Mouse (Mus musculus) liver, embryonic 11.5 days (tissue): ENCODE data around the gene Mgst3. TPM values are rescaled to one million over a fixed set of nuclear protein-coding genes. Genes with fewer than 3 reads are reported as not detected.

ENCODE experiments used
- ATAC-seq: fragments of 200-750 bp; cut with Nextera tagmentation; replicated peaks from 2 replicates; pipeline ENCODE4 v1.8.0; 2017; ENCODE audit warnings: moderate number of reproducible peaks, mild to moderate bottlenecking, moderate TSS enrichment, moderate library complexity; ENCODE audit not compliant: low FRiP score
- DNase-seq: peaks from one replicate; pipeline ENCODE4 v3.0.0-alpha.2; 2017; ENCODE audit warnings: low spot score
- H3K27ac ChIP-seq: fragments of 300-500 bp; sonication (generic); 2 replicates; pipeline ENCODE4 v1.5.1; 2014; ENCODE audit warnings: mild to moderate bottlenecking, low read depth, low read length, control low read depth
- H3K27me3 ChIP-seq: fragments of 300-500 bp; sonication (generic); replicated peaks from 2 replicates; pipeline ENCODE4 v1.6.1; 2014; ENCODE audit warnings: low read length, mixed read lengths; ENCODE audit not compliant: control insufficient read depth, insufficient read depth
- H3K36me3 ChIP-seq: fragments of 300-500 bp; sonication (generic); 2 replicates; pipeline ENCODE4 v1.6.1; 2014; ENCODE audit warnings: mild to moderate bottlenecking, low read length, moderate library complexity, mixed read lengths; ENCODE audit not compliant: control insufficient read depth, insufficient read depth
- H3K4me1 ChIP-seq: fragments of 300-500 bp; sonication (generic); replicated peaks from 2 replicates; pipeline ENCODE4 v1.6.1; 2014; ENCODE audit warnings: low read length, mixed read lengths; ENCODE audit not compliant: control insufficient read depth, insufficient read depth
- H3K4me2 ChIP-seq: fragments of 300-500 bp; sonication (generic); 2 replicates; pipeline ENCODE4 v1.6.1; 2014; ENCODE audit warnings: mild to moderate bottlenecking, control low read depth, moderate library complexity
- H3K4me3 ChIP-seq: fragments of 300-500 bp; sonication (generic); 2 replicates; pipeline ENCODE4 v1.5.1; 2014; ENCODE audit warnings: low read depth, low read length, control low read depth
- H3K9ac ChIP-seq: fragments of 300-500 bp; sonication (generic); 2 replicates; pipeline ENCODE4 v1.6.1; 2014; ENCODE audit warnings: low read depth, low read length, control low read depth
- H3K9me3 ChIP-seq: fragments of 300-500 bp; sonication (generic); 2 replicates; pipeline ENCODE4 v1.6.1; 2016; ENCODE audit warnings: low read length, inconsistent platforms, mixed read lengths; ENCODE audit not compliant: control insufficient read depth
- WGBS: fragments of 180-500 bp; shearing (Covaris S2); extraction: QIAGEN DNeasy Blood & Tissue Kit; methylation state at CpG from one replicate; pipeline ENCODE4 v1.1.7; 2014; 5-methylcytosine and 5-hydroxymethylcytosine counted together
- polyA plus RNA-seq: library from polyadenylated mRNA; unstranded; fragments of >200 nt; fragmentation: Nextera tagmentation; extraction: Ambion mirVana; gene quantifications from 2 replicates; pipeline ENCODE4 v1.2.1, GENCODE M21; 2014

Mgst3 gene
- polyA plus RNA-seq, 1 experiment from 2014 or later = 242 TPM

DNA sequence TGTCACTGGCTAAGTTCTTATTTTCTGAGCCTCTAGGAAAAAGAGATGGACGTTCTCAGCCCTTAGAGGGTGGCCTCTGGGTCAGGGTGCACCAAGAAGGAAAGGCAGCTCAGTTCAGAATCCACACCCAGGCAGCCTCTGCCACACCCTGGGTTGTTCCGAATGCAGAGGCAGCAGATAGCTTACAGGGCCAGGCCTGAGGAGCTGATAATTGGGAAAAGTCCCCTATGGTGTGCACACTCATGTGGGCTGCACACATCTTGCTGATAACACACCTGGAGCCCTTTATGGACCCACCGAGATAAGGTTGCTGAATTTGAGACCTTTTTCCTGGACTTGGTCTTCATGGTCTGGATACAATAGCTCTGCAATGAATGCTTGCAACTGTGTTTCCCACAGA, 9.5 kb downstream of the Mgst3 start:
- Histone ChIP-seq H3K4me1 (peaks cover 50% of the 10 kb centered on the region), H3K36me3 (no peaks in the 10 kb centered on the region), H3K9me3 (no peaks in the 10 kb centered on the region), H3K9ac (peak overlapping the region; percentile 55), H3K27me3 (no peaks in the 10 kb centered on the region), H3K4me3 (peak overlapping the region; percentile 6; the same call in 1 of the 2 replicates), H3K27ac (peak overlapping the region; percentile 94), H3K4me2 (peak overlapping the region; percentile 59)
- peak; percentile 54 for DNase-seq
- ATAC-seq = peak; percentile 99
- 44% methylated on average over 3 of the region's 3 CpGs for WGBS

DNA sequence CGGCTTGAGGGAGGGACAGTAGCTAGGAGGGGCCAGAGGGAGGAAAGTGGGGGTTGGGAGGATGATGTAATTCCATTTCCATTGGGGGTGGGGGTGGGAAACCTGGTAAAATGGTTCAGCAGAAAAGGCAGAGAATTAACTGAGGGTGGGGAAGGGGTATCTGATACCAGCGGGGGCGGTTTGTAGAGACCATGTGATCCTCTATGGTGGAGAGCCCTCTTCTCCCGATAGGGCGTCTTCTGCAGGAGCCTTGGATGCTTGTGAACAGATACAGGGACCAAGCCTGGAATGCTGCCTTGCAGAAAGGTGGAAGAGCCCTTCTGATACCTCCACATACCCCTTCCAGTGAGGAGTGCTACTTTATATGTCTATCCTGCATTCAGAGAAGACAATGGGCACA, 10.5 kb downstream of the Mgst3 start:
- ATAC-seq = no peak
- peak overlapping the region; percentile 49 for H3K9ac ChIP-seq
- H3K27me3 ChIP-seq = no peaks in the 10 kb centered on the region
- H3K4me2 ChIP-seq = peak overlapping the region; percentile 59
- H3K4me1 ChIP-seq = peaks cover 46% of the 10 kb centered on the region
- H3K36me3 ChIP-seq = no peaks in the 10 kb centered on the region; the same call in 1 of the 2 replicates
- no peaks in the 10 kb centered on the region for H3K9me3 ChIP-seq
- 76% methylated on average over 5 of the region's 5 CpGs for WGBS
- H3K4me3 ChIP-seq = peak overlapping the region; percentile 6; the same call in 1 of the 2 replicates
- H3K27ac ChIP-seq = peak overlapping the region; percentile 83
- no peak for DNase-seq

GRCm38 (mm10) chr1:167382763-167383162, 10.9 kb downstream of the Mgst3 start:
- WGBS = 73% methylated on average over 5 of the region's 5 CpGs
- Histone ChIP-seq H3K4me1 (peaks cover 43% of the 10 kb centered on the region), H3K27ac (peak overlapping the region; percentile 55; the same call in 1 of the 2 replicates), H3K9ac (peak overlapping the region; percentile 27; the same call in 1 of the 2 replicates), H3K4me2 (peak overlapping the region; percentile 59), H3K9me3 (no peaks in the 10 kb centered on the region), H3K27me3 (no peaks in the 10 kb centered on the region), H3K36me3 (no peaks in the 10 kb centered on the region; the same call in 1 of the 2 replicates), H3K4me3 (no peak overlapping the region)
- DNase-seq (no peak), ATAC-seq (no peak)

GRCm38 (mm10) chr1:167382316-167382715, 11.3 kb downstream of the Mgst3 start:
- Histone ChIP-seq H3K9me3 (no peaks in the 10 kb centered on the region), H3K9ac (0 out of 2 replicates have a peak overlapping the region, but pooled peaks have one; percentile 27), H3K27me3 (no peaks in the 10 kb centered on the region), H3K36me3 (no peaks in the 10 kb centered on the region; the same call in 1 of the 2 replicates), H3K4me3 (no peak overlapping the region), H3K27ac (peak overlapping the region; percentile 55; the same call in 1 of the 2 replicates), H3K4me2 (peak overlapping the region; percentile 59), H3K4me1 (peaks cover 40% of the 10 kb centered on the region)
- DNase-seq = no peak
- WGBS = 57% methylated on average over 7 of the region's 7 CpGs
- no peak for ATAC-seq

DNA sequence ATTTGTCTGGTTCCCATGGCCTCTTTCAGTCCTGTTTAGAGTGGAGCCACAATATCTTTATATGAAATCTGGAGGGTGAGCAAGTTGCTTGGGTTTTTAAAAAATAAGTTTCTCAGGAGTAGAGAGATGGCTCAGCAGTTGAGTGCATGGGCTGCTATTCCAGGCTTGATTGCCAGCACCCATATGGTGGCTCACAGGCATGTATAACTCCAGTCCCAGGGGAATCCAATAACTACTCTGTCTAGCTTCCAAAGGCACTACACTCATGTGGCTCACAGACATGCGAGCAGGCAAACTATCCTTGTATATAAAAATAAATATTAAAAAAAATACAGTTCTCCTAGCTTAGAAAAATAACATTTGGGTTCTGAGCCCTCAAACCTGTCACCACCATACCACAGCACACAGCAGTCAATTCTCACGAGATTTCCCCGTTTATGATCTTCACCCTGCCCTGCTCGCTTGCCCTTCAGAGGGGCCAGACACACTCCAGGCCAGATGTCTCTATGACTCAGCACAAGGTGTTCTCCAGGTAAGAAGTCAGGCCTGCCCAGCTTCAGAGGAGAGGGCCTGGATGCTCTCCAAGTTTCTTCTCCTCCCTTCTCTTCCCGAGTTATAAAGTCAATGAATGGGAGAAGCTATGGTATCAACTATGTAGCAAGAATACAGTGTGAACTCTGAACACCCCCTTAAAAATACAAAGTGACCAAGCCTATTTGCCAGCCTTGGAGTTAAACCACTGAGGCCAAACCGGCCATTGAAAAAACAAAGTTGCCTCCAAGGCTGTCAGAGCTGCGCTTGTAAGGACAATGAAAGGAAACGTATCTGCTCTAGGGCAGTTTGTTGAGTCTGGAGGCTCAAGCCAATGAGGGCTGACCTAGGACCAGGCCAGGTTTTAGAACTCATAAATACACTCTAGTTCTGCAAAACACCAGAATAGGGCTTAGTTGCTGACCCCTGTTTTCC, 12.3 kb downstream of the Mgst3 start:
- Histone ChIP-seq H3K27ac (no peak overlapping the region), H3K36me3 (peaks cover 2% of the 10 kb centered on the region), H3K9ac (no peak overlapping the region), H3K4me1 (peaks cover 35% of the 10 kb centered on the region), H3K4me2 (no peak overlapping the region), H3K27me3 (no peaks in the 10 kb centered on the region), H3K9me3 (no peaks in the 10 kb centered on the region), H3K4me3 (no peak overlapping the region)
- whole genome bisulfite sequencing = 78% methylated on average over 8 of the region's 8 CpGs
- ATAC-seq (no peak), DNase-seq (no peak)

GRCm38 (mm10) chr1:167380223-167380622, 13.4 kb downstream of the Mgst3 start:
- Histone ChIP-seq H3K27ac (no peak overlapping the region; the same call in 1 of the 2 replicates), H3K4me2 (no peak overlapping the region), H3K9me3 (no peaks in the 10 kb centered on the region), H3K36me3 (peaks cover 8% of the 10 kb centered on the region), H3K4me1 (peaks cover 28% of the 10 kb centered on the region), H3K4me3 (no peak overlapping the region), H3K27me3 (no peaks in the 10 kb centered on the region), H3K9ac (no peak overlapping the region)
- 87% methylated on average over 2 of the region's 2 CpGs for WGBS
- DNase-seq (no peak), ATAC-seq (no peak)

DNA sequence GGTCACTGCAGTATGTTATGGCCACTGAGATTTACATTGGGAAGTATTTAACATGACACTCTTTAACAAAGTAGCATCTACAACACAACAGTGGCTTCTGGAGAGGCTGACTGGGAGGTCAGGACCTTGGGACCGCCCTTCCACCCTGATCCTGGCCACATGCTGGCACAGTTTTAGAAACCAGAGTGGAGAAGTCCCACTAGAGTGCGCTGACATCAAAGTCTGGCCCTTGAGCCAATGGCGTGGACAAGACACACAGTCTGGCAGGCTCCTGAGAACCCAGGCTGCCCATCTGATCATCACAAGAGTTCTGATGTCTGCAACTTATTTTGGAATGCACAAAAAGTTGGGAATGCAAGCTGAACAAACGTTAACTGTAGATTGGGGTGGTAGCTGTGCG, 13.9 kb downstream of the Mgst3 start:
- Histone ChIP-seq H3K9ac (no peak overlapping the region), H3K4me2 (no peak overlapping the region), H3K9me3 (no peaks in the 10 kb centered on the region), H3K27ac (no peak overlapping the region), H3K4me3 (no peak overlapping the region), H3K4me1 (peaks cover 27% of the 10 kb centered on the region), H3K27me3 (no peaks in the 10 kb centered on the region), H3K36me3 (peaks cover 8% of the 10 kb centered on the region)
- 81% methylated on average over 5 of the region's 5 CpGs for WGBS
- ATAC-seq (no peak), DNase-seq (no peak)

- no peaks in the 10 kb centered on the region for H3K27me3 ChIP-seq
- H3K9ac ChIP-seq = no peak overlapping the region
- peaks cover 11% of the 10 kb centered on the region for H3K36me3 ChIP-seq
- H3K9me3 ChIP-seq = no peaks in the 10 kb centered on the region
- no peak for ATAC-seq
- H3K27ac ChIP-seq = no peak overlapping the region
- H3K4me1 ChIP-seq = peaks cover 24% of the 10 kb centered on the region
- DNase-seq = no peak
- no peak overlapping the region for H3K4me2 ChIP-seq
- 75% methylated on average over 6 of the region's 6 CpGs for WGBS
- H3K4me3 ChIP-seq = no peak overlapping the region
Measured at GRCm38 (mm10) chr1:167378019-167378418, 15.6 kb downstream of the Mgst3 start.
